Mouse (Mus musculus) cortical plate, adult 2 months (tissue): ENCODE results near the gene Mtap.

Experiments used
- CTCF ChIP-seq: fragments of 200-500 bp; IDR thresholded peaks from 2 replicates; pipeline ENCODE4 v1.5.1; 2011; ENCODE audit warnings: mild to moderate bottlenecking, control low read depth, low read length; ENCODE audit not compliant: insufficient read depth; ENCODE audit errors: extremely low read depth
- POLR2A ChIP-seq: fragments of 200-500 bp; IDR thresholded peaks from 2 replicates; pipeline ENCODE4 v1.6.1; 2011; ENCODE audit warnings: mild to moderate bottlenecking, low read length, control low read depth; ENCODE audit not compliant: insufficient read depth; ENCODE audit errors: extremely low read depth

DNA sequence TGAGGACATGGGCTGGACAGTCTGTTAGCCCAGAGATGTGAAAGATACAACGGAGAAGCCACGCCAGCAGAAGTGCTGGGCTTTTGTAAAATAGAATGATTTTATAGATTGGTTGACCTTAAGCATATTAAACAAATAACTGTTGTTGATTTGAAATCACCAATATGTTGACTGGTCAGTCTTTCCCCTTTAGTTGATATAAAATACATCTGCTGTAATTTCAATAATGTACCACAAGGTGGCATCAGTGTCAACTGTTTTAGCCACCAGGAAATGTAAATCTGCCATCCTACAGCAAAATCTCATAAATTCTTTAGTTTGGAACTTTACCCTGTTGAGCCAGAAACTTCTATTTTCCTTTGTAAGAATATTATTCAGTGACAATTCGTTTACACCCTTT is 9.4 kb downstream of the Mtap start:
- TF ChIP-seq CTCF (no peak), POLR2A (no peak)
